Mouse (Mus musculus): ENCODE results near the gene Erp27.

Gene Erp27

DNA sequence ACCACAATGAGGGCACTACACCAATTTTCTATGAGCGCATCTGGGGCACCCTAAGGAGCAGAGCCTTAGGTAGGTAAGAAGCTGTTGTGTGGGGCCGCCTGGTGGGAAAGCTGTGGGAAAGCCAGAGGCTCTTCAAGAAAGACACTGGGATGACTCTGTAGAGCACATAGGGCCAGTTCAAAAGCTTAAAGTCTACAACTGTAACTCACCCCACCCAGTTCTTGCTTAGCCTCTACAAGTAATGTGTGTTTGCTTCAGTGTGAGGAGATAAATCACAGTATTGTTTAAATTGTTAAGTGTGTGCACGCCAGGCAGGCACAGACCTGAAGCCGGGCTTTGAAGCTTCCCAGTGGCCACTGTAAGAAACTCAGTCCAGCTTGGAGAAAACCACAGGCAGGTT, 55.8 kb downstream of the Erp27 start:
- in situ Hi-C loops (cut with MseI, MboI) = loop anchor here in 1 of 2 experiments (10.0 kb wide), 1 partner anchor 99 kb away; no protein-coding TSS in a partner anchor

DNA sequence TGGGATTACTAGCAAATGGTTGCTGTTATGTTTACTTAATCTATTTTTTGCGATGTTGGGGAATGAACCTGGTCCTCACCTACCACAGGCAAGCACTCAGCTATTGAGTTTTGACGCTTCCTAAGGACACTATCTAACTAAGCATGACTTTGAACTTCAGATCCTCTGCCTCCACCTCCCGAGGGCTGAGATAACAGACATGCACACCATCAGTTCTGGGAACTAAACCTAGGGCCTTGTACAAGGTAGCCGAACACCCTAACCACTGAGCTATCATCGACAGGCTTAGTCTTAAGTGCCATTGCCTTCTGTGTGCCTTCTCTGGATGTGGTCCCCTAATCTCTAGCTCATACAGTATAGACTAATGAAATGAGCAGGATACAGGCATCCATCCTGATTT, 56.6 kb downstream of the Erp27 start:
- in situ Hi-C loops (cut with MseI, MboI) = loop anchor here in 1 of 2 experiments (10.0 kb wide), 1 partner anchor 99 kb away; no protein-coding TSS in a partner anchor

DNA sequence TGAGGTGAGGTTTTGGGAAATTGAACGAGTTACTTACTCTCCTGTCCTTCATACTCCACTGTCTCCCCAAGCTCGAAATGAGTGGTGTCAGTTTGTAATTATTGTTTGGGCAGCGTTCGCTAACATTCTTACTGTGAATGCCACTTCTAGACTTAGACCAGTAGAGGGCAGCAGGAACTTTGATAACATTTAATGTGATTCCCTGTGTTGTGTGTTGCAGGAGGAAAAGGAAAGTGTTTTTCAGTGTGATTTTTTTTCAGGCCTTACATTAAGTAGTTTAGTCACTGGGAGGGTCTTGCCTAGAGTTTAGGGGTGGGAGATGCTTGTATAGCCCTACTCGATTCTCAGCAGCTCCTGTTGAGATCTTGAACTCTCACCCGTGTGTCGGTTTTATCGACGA, 61.0 kb downstream of the Erp27 start:
- in situ Hi-C loops (cut with MseI, MboI) = loop anchor here (5.0 to 10.0 kb wide), 3 partner anchors 61 to 106 kb away; partner anchors contain the start of genes Erp27 (in 1 of the 2) and Pde6h (in 1 of the 2)

DNA sequence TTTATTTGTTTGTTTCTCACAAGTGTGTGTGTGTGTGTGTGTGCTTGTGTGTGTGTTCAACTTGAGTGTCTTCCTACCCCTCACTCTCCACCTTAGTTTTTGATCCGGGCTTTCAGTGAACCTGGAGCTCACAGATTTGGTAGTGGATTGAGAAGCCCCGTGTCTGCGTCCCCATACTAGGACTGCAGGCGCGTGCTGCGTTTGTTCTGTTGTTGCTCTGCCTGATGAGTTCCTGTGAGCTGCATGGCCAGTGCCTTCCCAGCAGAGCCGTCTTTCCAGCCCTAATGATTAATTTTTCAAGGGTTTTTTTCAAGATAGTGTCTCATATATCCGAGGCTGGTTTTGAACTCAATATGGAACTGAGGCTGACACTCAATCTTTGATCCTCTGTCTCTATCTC, 63.6 kb downstream of the Erp27 start:
- in situ Hi-C loops (cut with MseI, MboI) = no loop called here

DNA sequence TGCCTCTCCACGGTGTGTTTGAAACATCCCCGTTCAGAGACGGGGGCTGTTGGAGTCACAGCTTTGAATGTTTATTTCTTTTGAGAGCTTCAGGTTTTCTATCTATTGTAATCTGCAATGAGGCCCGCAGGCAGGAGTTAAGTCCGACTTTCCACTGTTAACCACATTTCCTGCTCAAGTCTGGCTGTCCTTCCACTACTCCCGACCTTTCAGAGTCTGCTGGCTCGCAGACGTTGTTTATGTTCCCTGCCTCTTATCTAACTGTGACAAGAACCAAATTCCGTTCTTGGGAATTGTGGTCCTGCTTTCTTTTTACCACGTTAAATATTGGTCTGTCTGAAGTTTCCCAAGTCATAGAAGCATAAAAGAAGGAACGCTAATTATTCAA, 64.1 kb downstream of the Erp27 start:
- in situ Hi-C loops (cut with MseI, MboI) = no loop called here
